Mouse (Mus musculus) heart, embryonic 11.5 days (tissue): ENCODE data around the gene Erbb4. TPM values are rescaled to one million over a fixed set of nuclear protein-coding genes. Genes with fewer than 3 reads are reported as not detected.
"Not testable (repeated sequence)": the region's sequence is repeated elsewhere in the genome, so short reads cannot be mapped to it uniquely, and the experiment has no call there.

Source experiments
- ATAC-seq: fragments of 200-750 bp; cut with Nextera tagmentation; replicated peaks from 2 replicates; pipeline ENCODE4 v1.8.0; 2017; ENCODE audit warnings: moderate library complexity; ENCODE audit not compliant: insufficient number of reproducible peaks, low FRiP score, low TSS enrichment
- H3K27ac ChIP-seq: fragments of 300-500 bp; sonication (generic); 2 replicates; pipeline ENCODE4 v1.5.1; 2014; ENCODE audit warnings: mild to moderate bottlenecking, low read depth, low read length
- H3K27me3 ChIP-seq: fragments of 300-500 bp; sonication (generic); 2 replicates; pipeline ENCODE4 v1.6.1; 2014; ENCODE audit warnings: mild to moderate bottlenecking, low read length, mixed read lengths; ENCODE audit not compliant: control insufficient read depth, insufficient read depth
- H3K36me3 ChIP-seq: fragments of 300-500 bp; sonication (generic); 2 replicates; pipeline ENCODE4 v1.6.1; 2014; ENCODE audit warnings: mild to moderate bottlenecking, low read length, moderate library complexity, mixed read lengths; ENCODE audit not compliant: control insufficient read depth, insufficient read depth
- H3K4me1 ChIP-seq: fragments of 300-500 bp; sonication (generic); 2 replicates; pipeline ENCODE4 v1.6.1; 2014; ENCODE audit warnings: low read length; ENCODE audit not compliant: control insufficient read depth, insufficient read depth
- H3K4me2 ChIP-seq: fragments of 300-500 bp; sonication (generic); 2 replicates; pipeline ENCODE4 v1.6.1; 2014; ENCODE audit warnings: mild to moderate bottlenecking, moderate library complexity
- H3K4me3 ChIP-seq: fragments of 300-500 bp; sonication (generic); 2 replicates; pipeline ENCODE4 v1.5.1; 2014; ENCODE audit warnings: low read depth, low read length
- H3K9ac ChIP-seq: fragments of 300-500 bp; sonication (generic); 2 replicates; pipeline ENCODE4 v1.6.1; 2014; ENCODE audit warnings: mild to moderate bottlenecking, low read depth, low read length, moderate library complexity
- H3K9me3 ChIP-seq: fragments of 300-500 bp; sonication (generic); replicated peaks from 2 replicates; pipeline ENCODE4 v1.6.1; 2016; ENCODE audit warnings: low read length; ENCODE audit not compliant: control insufficient read depth
- WGBS: fragments of 180-500 bp; shearing (Covaris S2); extraction: QIAGEN DNeasy Blood & Tissue Kit; methylation state at CpG from one replicate; pipeline ENCODE4 v1.1.7; 2014; ENCODE audit not compliant: insufficient replicate concordance; 5-methylcytosine and 5-hydroxymethylcytosine counted together
- polyA plus RNA-seq: library from polyadenylated mRNA; unstranded; fragments of >200 nt; fragmentation: Nextera tagmentation; extraction: Ambion mirVana; gene quantifications from 2 replicates; pipeline ENCODE4 v1.2.1, GENCODE M21; 2014

The Erbb4 gene
- polyA plus RNA-seq, 1 experiment from 2014 or later = 14.8 TPM

DNA sequence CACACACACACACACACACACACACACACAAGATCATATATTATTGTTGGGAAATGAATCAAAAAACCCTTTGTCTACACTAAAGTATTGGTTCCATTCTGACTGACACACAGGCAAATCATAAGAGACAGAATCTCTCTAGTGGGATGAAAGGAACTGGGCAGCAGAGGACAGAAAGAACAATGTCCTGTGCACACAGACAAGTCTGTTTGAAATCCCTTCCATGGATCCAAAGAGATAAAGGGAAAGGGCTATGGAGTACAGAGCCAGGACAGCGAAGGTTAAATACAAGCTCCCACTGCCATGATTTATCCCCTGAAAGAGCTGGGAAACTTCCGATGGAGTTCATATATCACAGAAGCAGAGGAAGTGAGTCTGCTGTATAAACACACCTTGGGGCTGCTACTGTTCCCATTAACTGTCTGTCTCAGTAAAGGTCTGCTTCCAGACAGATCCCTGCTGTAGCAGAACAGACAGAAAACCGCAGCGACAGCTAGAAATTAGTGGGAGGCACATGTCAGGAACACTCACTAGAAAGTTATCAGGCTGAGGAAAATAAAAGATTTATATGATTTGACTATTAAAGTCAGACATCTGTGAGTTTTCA is 320.3 kb downstream of the Erbb4 start:
- 27% methylated on average over 4 of the region's 4 CpGs for WGBS
- Histone ChIP-seq H3K9me3 (no peaks in the 10 kb centered on the region), H3K4me3 (no peak overlapping the region), H3K4me1 (peaks cover 8% of the 10 kb centered on the region), H3K27ac (no peak overlapping the region; the same call in 1 of the 2 replicates), H3K4me2 (peak overlapping the region; percentile 1; the same call in 1 of the 2 replicates), H3K27me3 (no peaks in the 10 kb centered on the region), H3K36me3 (no peaks in the 10 kb centered on the region), H3K9ac (no peak overlapping the region)
- ATAC-seq = no peak; the same call in 1 of the 2 replicates

DNA sequence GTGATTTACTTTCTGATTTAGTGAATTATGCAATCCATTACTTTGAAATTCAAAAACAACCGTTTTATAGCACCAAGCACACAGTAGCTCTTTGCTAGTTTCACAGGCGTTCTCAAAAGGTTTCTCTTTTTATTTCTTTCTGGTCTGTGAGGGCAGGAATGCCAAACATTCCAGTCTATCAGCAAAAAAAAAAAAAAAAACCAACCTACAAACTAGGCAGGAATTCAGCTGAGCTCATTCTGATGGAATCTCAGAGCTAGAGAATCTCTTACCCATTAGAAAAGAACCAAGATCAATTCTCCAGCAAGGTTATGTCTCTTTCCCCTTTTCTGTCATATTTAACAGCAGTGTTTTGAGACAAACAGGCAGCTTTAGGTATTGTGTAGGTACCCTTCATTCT is 327.2 kb downstream of the Erbb4 start:
- H3K4me2 ChIP-seq = peak overlapping the region; percentile 55
- peak overlapping the region; percentile 74 for H3K27ac ChIP-seq

DNA sequence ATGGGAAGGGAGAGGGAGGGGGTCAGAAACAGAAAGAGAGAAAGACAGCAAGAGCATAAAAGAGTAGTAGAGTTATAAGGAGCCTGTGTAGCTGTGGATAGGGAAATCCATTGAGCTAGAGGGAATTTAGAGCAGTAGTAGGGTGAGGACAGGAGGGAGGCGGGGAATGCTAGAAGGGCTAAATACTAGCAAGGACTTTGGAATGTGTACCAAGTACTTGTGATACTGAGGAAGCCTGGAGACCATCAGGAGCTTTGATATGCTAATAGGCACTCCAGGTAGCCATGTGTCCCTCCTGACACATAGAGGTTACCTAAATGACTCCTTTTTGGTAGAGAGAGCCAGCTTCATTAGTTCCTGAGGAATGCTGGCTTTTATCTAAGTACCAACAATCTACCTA is 327.8 kb downstream of the Erbb4 start:
- no peak overlapping the region for H3K4me3 ChIP-seq

More for the DNA sequence above, 327.2 kb downstream of the Erbb4 start:
- Histone ChIP-seq H3K9me3 (no peaks in the 10 kb centered on the region), H3K36me3 (no peaks in the 10 kb centered on the region), H3K9ac (no peak overlapping the region), H3K4me1 (peaks cover 8% of the 10 kb centered on the region; the same call in 1 of the 2 replicates), H3K27me3 (no peaks in the 10 kb centered on the region), H3K4me3 (no peak overlapping the region)
- 12% methylated on average over 2 of the region's 2 CpGs for WGBS
- ATAC-seq = no peak

DNA sequence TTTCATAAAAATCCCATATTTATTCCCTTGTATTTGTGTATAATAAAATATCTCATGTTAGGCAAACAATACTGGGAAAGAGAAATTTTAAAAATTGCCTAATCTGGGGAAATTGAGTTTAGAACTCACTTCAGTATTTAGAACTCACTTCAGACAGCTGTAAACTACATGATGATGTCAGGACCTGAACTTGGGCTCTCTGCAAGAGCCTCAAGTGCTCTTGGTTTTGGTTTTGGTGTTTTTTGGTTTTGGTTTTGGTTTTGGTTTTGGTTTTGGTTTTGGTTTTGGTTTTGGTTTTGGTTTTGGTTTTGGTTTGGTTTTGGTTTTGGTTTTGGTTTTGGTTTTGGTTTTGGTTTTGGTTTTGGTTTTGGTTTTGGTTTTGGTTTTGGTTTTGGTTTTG is 341.8 kb downstream of the Erbb4 start:
- not testable (repeated sequence) for H3K27me3 ChIP-seq, H3K4me3 ChIP-seq, H3K4me1 ChIP-seq, H3K4me2 ChIP-seq, H3K9ac ChIP-seq, H3K27ac ChIP-seq, H3K36me3 ChIP-seq, ATAC-seq, H3K9me3 ChIP-seq

More for the DNA sequence above, 327.8 kb downstream of the Erbb4 start:
- H3K27me3 ChIP-seq = no peaks in the 10 kb centered on the region
- WGBS = 59% methylated on average over 1 of the region's 1 CpGs
- H3K9ac ChIP-seq = no peak overlapping the region
- H3K9me3 ChIP-seq = no peaks in the 10 kb centered on the region
- no peaks in the 10 kb centered on the region for H3K36me3 ChIP-seq
- H3K4me1 ChIP-seq = peaks cover 8% of the 10 kb centered on the region; the same call in 1 of the 2 replicates
- H3K4me2 ChIP-seq = peak overlapping the region; percentile 55
- ATAC-seq = no peak
- peak overlapping the region; percentile 74 for H3K27ac ChIP-seq

DNA sequence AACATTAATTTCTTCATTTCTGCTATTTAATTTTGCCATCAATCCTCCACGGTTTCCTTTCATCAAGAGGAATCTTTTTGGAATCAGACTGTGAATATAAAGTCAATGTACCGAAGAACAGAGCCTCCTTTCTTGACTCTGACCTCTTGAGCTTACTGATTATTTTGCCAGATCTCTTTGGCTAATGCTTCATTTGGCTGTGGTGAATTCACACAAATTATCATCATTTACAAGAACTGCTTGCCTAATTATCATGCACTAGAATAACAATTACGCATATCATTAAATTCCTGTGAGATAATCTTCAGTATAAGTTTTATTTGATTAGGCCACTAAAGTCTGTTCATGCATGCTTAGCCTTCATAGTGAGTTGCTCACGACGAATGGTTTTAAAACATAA is 345.4 kb downstream of the Erbb4 start:
- no peak overlapping the region for H3K9ac ChIP-seq
- H3K4me3 ChIP-seq = no peak overlapping the region
- ATAC-seq = no peak
- no peaks in the 10 kb centered on the region; the same call in 1 of the 2 replicates for H3K4me1 ChIP-seq
- 80% methylated on average over 5 of the region's 5 CpGs for WGBS
- H3K27me3 ChIP-seq = no peaks in the 10 kb centered on the region
- no peak overlapping the region for H3K4me2 ChIP-seq
- H3K36me3 ChIP-seq = no peaks in the 10 kb centered on the region
- no peak overlapping the region for H3K27ac ChIP-seq
- no peaks in the 10 kb centered on the region for H3K9me3 ChIP-seq

DNA sequence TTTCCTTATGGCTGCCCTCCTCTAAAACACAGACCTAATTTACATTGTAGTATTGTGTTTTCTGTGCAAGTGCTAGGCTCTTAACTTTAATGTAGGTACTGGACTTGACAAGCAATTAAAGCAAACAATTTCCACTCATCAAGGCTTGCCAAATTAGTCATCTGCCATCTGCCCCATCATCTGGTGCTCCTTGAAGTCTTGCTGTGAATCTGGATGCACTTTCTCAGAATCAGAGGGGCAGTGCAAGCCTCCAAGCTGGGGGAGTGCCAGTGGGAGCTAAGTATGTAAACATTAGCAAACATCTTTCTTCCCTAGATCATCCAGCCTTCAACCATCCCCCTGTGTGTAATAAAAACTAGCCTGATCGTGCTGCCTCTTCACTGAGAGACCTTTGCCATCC is 358.9 kb downstream of the Erbb4 start:
- H3K4me1 ChIP-seq = no peaks in the 10 kb centered on the region
- no peaks in the 10 kb centered on the region for H3K9me3 ChIP-seq
- H3K9ac ChIP-seq = no peak overlapping the region
- no peak for ATAC-seq
- H3K27me3 ChIP-seq = no peaks in the 10 kb centered on the region
- H3K27ac ChIP-seq = no peak overlapping the region
- H3K36me3 ChIP-seq = no peaks in the 10 kb centered on the region
- H3K4me3 ChIP-seq = no peak overlapping the region
- H3K4me2 ChIP-seq = no peak overlapping the region
- WGBS = 39% methylated on average over 1 of the region's 1 CpGs

DNA sequence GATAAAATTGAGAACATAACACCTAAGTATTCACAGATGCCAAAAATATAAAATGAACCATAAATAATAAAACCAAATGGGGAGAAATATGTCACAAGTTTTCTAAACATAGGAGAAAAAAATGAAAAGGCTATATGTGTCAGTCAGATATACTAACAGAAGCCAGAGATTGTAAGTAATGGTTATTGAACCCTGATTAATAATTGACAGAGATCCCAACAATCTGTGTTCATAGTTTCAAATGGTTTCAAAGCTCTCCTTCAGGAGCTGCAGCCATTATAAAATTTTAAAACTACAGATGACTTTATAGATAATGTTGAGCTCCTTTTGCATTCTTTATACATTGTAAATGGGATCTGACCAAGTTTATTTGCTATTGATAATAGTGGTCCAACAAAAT is 426.4 kb downstream of the Erbb4 start:
- Histone ChIP-seq H3K9me3 (no peaks in the 10 kb centered on the region), H3K27ac (no peak overlapping the region), H3K9ac (no peak overlapping the region), H3K36me3 (no peaks in the 10 kb centered on the region), H3K4me2 (no peak overlapping the region), H3K27me3 (no peaks in the 10 kb centered on the region), H3K4me1 (no peaks in the 10 kb centered on the region), H3K4me3 (no peak overlapping the region)
- no peak for ATAC-seq

DNA sequence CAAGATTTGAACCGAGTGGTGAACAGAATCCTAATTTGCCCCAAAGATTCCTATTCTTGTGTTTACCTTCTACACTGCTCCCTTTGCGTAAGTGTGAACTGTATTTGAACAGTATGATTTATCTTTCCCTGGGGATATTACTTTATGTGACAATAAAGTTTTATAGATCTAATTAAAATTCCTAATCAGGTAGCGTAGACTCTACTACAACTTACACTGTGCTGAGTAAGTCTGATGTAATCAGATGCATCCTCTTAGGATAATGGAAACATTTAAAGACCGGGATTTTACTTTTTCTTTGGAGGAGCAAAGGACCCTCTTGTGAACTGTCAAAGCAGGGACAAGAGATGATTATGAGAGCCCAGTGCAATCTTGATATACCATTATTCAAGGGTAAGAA is 433.2 kb downstream of the Erbb4 start:
- WGBS = 88% methylated on average over 4 of the region's 4 CpGs
- ATAC-seq = no peak

DNA sequence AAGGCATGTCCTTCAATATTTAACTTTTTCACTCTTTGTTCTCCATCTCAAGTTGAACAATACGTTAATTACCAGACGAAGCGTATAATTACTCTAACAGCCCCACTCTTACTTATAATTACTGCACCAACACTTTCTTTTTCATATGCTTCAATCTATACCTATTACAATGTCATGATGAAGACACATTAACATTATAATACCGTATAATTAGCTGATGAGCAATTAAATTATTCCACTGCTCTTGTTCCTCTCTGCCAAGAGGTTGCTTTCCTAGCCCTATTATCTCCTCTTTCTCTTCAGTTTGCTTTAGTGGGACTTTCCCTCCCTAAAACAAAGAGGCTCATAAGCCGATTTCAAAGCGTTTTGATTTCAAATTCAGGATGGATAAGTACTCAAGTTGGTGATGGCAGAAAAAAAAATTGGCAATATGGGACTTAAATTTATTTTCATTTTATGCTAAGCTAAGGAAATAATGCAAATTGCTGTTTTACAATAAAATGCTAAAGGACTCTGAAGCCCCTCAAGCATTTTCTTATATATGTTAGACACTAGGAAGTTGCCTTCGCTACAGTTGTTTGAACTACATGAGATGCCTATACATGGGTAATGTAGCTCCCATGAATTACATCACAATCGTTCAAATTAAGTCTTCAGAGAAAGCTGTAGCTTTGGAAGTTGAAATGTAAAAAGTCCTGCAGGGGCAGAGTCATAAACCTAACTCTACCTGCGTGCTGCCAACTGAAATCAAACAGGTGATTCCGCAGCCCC is 440.8 kb downstream of the Erbb4 start:
- Histone ChIP-seq H3K27me3 (no peaks in the 10 kb centered on the region), H3K4me3 (no peak overlapping the region), H3K36me3 (no peaks in the 10 kb centered on the region), H3K27ac (no peak overlapping the region), H3K9ac (no peak overlapping the region), H3K4me2 (no peak overlapping the region), H3K4me1 (no peaks in the 10 kb centered on the region), H3K9me3 (no peaks in the 10 kb centered on the region)
- 88% methylated on average over 10 of the region's 10 CpGs for whole genome bisulfite sequencing
- ATAC-seq = no peak

More for the DNA sequence above, 433.2 kb downstream of the Erbb4 start:
- Histone ChIP-seq H3K9me3 (no peaks in the 10 kb centered on the region), H3K4me2 (no peak overlapping the region), H3K4me3 (no peak overlapping the region), H3K27ac (no peak overlapping the region), H3K27me3 (no peaks in the 10 kb centered on the region), H3K9ac (no peak overlapping the region), H3K4me1 (no peaks in the 10 kb centered on the region), H3K36me3 (no peaks in the 10 kb centered on the region)
